Mouse (Mus musculus) embryonic facial prominence, embryonic 10.5 days (tissue): ENCODE results near the gene A930004D18Rik. TPM values are rescaled to one million over a fixed set of nuclear protein-coding genes. Genes with fewer than 3 reads are reported as not detected.
A peak's percentile ranks its signal among the peaks of the same experiment; 100 is the strongest.

Source experiments
- DNase-seq: peaks from one replicate; pipeline ENCODE4 v3.0.0-alpha.2; 2017; ENCODE audit warnings: low spot score
- H3K27ac ChIP-seq: fragments of 300-500 bp; sonication (generic); replicated peaks from 2 replicates; pipeline ENCODE4 v1.5.1; 2016; ENCODE audit warnings: mild to moderate bottlenecking
- H3K27me3 ChIP-seq: fragments of 300-500 bp; sonication (generic); replicated peaks from 2 replicates; pipeline ENCODE4 v1.6.1; 2016; ENCODE audit warnings: low read depth, mild to moderate bottlenecking; ENCODE audit not compliant: poor library complexity, severe bottlenecking
- H3K36me3 ChIP-seq: fragments of 300-500 bp; sonication (generic); replicated peaks from 2 replicates; pipeline ENCODE4 v1.6.1; 2016; ENCODE audit warnings: mild to moderate bottlenecking, moderate library complexity
- H3K4me1 ChIP-seq: fragments of 300-500 bp; sonication (generic); 2 replicates; pipeline ENCODE4 v1.6.1; 2016
- H3K4me3 ChIP-seq: fragments of 300-500 bp; sonication (generic); 2 replicates; pipeline ENCODE4 v1.5.1; 2016; ENCODE audit warnings: mild to moderate bottlenecking, moderate library complexity
- H3K9me3 ChIP-seq: fragments of 300-500 bp; sonication (generic); 2 replicates; pipeline ENCODE4 v1.6.1; 2016; ENCODE audit warnings: mild to moderate bottlenecking
- whole genome bisulfite sequencing: fragments of 180-500 bp; shearing (Covaris S2); methylation state at CpG from one replicate; pipeline ENCODE4 v1.1.7; 2016; 5-methylcytosine and 5-hydroxymethylcytosine counted together
- microRNA-seq: library from miRNA; unstranded; fragments of <30 nt; microRNA quantifications from one replicate; pipeline ENCODE4, GENCODE M21; 2017
- polyA plus RNA-seq: library from polyadenylated mRNA; unstranded; fragments of >200 nt; fragmentation: Nextera tagmentation; extraction: Ambion mirVana; gene quantifications from 2 replicates; pipeline ENCODE4 v1.2.1, GENCODE M21; 2016

The A930004D18Rik gene
- polyA plus RNA-seq, 1 experiment from 2014 or later: 17.7 TPM

DNA sequence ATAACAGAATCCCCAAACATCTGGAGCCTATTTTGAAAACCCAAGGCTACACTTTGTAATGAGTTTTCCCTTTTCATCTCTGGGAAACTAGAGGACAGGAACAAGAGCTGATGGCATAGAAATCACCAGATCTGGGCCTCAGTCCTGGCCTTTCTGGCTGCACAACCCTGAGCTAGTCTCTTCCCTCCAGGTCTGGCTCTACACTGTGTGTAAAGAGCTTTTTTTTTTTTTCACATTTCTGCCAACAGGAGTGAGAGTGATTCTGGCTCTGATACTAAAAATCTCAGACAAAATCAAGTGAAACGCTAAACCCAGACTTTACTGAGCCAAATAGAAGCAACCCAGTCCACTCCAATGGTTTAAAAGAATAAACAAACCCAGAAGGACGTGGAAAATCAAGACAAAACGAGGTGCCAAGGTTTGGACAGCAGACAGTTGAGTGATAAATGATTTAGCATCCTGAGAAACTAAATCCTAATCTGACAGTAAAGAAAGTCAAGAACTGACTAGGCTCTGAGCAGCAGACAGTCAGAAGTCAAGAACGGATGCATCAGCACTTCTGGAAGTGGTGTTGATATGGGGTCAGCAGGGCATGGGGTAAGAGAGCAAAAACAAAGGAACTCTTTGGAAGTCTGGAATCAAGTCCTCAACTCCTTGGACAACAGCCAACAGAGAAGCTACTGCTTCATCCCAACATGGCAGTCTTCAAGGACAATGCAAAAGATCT lies 61.8 kb downstream of the A930004D18Rik start:
- peaks cover 16% of the 10 kb centered on the region for H3K4me1 ChIP-seq
- 72% methylated on average over 4 of the region's 4 CpGs for whole genome bisulfite sequencing
- H3K9me3 ChIP-seq: no peaks in the 10 kb centered on the region
- no peak for DNase-seq
- no peak overlapping the region for H3K27ac ChIP-seq
- H3K4me3 ChIP-seq: no peak overlapping the region
- H3K27me3 ChIP-seq: no peaks in the 10 kb centered on the region
- no peaks in the 10 kb centered on the region for H3K36me3 ChIP-seq

Small RNAs within 50 kb of the gene (microRNA-seq; reads per million reads assigned to microRNA genes)
- gene Mir7655: 21.3 reads per million, percentile 31 among the genes with 10 or more reads in this experiment

Other genes starting within 250 kb of the A930004D18Rik start
- gene H2al2a, start 40.8 kb downstream of the A930004D18Rik start, polyA plus RNA-seq: not detected in 2 replicates
- 15.5 and 16.6 TPM in 2 replicates for gene Skida1, start 11.3 kb upstream of the A930004D18Rik start, polyA plus RNA-seq
- gene Mllt10, start 17.5 kb upstream of the A930004D18Rik start, polyA plus RNA-seq: 64.4 and 65.5 TPM in 2 replicates